Mouse (Mus musculus) ES-E14 (cell line): ENCODE measurements around the gene Gm17509.

Experiments used
- CHD2 ChIP-seq: IDR thresholded peaks from 2 replicates; pipeline ENCODE4 v1.6.1; 2014; ENCODE audit warnings: mild to moderate bottlenecking, low read depth, low read length, inconsistent platforms
- ZNF384 ChIP-seq: IDR thresholded peaks from 2 replicates; pipeline ENCODE4 v1.6.1; 2012; ENCODE audit warnings: low read depth, low read length, inconsistent platforms

GRCm38 (mm10) chr13:117234486-117234885 is 13.6 kb upstream of the Gm17509 start:
- no peak for TF ChIP-seq CHD2
- TF ChIP-seq ZNF384: no peak
